Mouse (Mus musculus) small intestine, adult 2 months (tissue): ENCODE data around the gene Sdcbp2. TPM values are rescaled to one million over a fixed set of nuclear protein-coding genes. Genes with fewer than 3 reads are reported as not detected.

Experiments used
- H3K27ac ChIP-seq: fragments of 200-500 bp; 2 replicates; pipeline ENCODE4 v1.5.1; 2012; ENCODE audit warnings: low read depth, low read length, control low read depth, inconsistent platforms; ENCODE audit not compliant: insufficient read depth
- H3K27me3 ChIP-seq: fragments of 200-500 bp; 2 replicates; pipeline ENCODE4 v1.6.1; 2012; ENCODE audit warnings: mild to moderate bottlenecking, moderate library complexity, low read length, inconsistent platforms; ENCODE audit not compliant: control insufficient read depth, insufficient read depth
- H3K36me3 ChIP-seq: fragments of 200-500 bp; 2 replicates; pipeline ENCODE4 v1.6.1; 2012; ENCODE audit warnings: mild to moderate bottlenecking, low read length, control low read depth, inconsistent platforms; ENCODE audit not compliant: control insufficient read depth, insufficient read depth
- H3K4me1 ChIP-seq: fragments of 200-500 bp; 2 replicates; pipeline ENCODE4 v1.6.1; 2012; ENCODE audit warnings: low read length, inconsistent platforms, mixed read lengths; ENCODE audit not compliant: control insufficient read depth, insufficient read depth, insufficient read length
- H3K4me3 ChIP-seq: fragments of 200-500 bp; 2 replicates; pipeline ENCODE4 v1.5.1; 2012; ENCODE audit warnings: low read depth, mild to moderate bottlenecking, control low read depth, inconsistent platforms, low read length, moderate library complexity
- CTCF ChIP-seq: fragments of 200-500 bp; IDR thresholded peaks from 2 replicates; pipeline ENCODE4 v1.5.1; 2012; ENCODE audit warnings: low read depth, mild to moderate bottlenecking, control low read depth, inconsistent platforms, low read length, moderate library complexity, mixed read lengths; ENCODE audit not compliant: insufficient replicate concordance, insufficient read length; ENCODE audit errors: extremely low read depth
- POLR2A ChIP-seq: fragments of 200-500 bp; IDR thresholded peaks from 2 replicates; pipeline ENCODE4 v1.6.1; 2012; ENCODE audit warnings: low read depth, mild to moderate bottlenecking, control low read depth, inconsistent platforms, low read length, moderate library complexity
- WGBS: fragments of 180-500 bp; shearing (Covaris S2); methylation state at CpG from one replicate; pipeline ENCODE4 v1.1.7; 2018; 5-methylcytosine and 5-hydroxymethylcytosine counted together
- polyA plus RNA-seq: library from polyadenylated mRNA; depleted of rRNA; stranded (reverse); fragments of >200 nt; gene quantifications from 2 replicates; pipeline ENCODE4 v1.2.3, GENCODE M21; 2012; rRNA removed

The Sdcbp2 gene
- polyA plus RNA-seq, 1 experiment, result 228 TPM

DNA sequence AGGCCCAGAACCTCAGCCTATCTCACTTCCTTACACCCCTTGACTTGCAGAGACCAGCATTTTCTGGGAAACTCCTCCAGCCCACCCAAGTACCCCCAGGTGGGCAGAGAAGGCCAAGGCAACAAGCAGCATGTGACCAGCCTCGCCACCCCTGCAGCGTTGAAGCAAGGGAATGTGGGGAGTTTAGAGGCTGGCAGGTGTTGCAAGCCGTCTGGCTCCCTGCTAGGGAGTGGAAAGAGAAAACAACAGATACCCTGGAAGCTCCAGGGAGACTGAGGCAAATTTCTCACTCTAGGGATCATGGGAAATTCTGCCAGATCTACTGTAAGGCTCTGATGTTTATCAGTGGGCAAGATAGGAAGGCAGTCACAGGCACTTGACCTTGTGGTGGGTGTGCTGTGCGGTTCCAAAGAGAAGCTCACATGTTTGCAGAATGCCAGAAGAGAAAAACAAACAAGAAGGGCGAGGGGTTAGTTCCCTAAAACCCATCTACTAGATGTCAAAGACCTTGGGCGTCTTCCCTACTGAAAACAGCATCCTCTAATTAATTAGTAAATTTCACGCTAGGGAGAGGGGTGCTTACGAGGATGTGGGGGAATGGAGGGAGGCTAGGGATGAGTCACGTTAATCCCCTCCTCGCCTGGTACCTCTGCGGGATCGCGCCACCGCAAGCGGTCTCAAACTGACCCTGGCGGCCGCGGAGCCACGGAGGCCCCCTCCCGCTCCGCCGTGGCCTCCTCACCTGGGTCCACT is 59.2 kb downstream of the Sdcbp2 start:
- Histone ChIP-seq H3K4me1 (peaks cover 5% of the 10 kb centered on the region), H3K27ac (no peak overlapping the region), H3K27me3 (no peaks in the 10 kb centered on the region), H3K4me3 (peak overlapping the region; percentile 86), H3K36me3 (no peaks in the 10 kb centered on the region)
- WGBS, result 4% methylated on average over 22 of the region's 22 CpGs
- no peak for TF ChIP-seq POLR2A
- no peak for TF ChIP-seq CTCF

DNA sequence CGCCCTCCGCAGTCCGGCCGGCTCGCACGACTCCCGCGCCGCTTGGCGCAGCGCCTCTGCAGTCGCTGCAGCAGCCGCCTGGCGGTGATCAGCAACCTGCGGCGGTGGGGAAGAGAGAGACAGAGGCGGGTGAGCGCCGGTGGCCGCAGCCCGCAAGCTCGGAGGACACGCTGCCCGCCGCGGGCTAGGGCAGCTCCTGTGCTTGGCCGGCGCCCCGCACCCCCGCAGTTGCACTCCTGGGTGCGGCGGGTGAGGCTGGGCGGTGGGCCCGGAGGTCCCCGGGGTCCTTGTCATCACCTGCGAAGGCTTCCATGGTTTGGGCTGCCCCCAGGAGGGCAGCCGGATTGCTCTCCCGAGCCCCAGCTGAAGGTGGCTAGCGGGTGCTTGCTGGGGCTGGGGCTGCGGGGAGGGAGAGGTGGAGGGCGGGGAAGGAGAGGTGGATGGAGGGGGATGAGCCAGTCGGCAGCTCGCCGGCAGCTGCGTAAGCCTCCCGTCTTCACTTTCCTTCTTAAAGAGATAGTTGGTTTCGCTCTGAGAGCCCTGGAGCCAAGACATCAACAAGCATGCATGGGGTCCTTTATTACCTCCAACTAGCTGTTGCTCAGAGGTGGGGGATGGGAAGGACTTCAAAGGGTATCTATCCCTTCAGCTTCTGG is 59.9 kb downstream of the Sdcbp2 start, which contains the start of gene Snph:
Gene Snph (minus strand): TSS at position 435 of the 656 bp plus-strand sequence.
- TF ChIP-seq POLR2A (no peak), CTCF (peak; percentile 28; the same call in 1 of the 2 replicates)
- Histone ChIP-seq H3K36me3 (no peaks in the 10 kb centered on the region), H3K27ac (no peak within 1 kb of the TSS), H3K4me1 (peaks cover 5% of the 10 kb centered on the region), H3K27me3 (no peaks in the 10 kb centered on the region), H3K4me3 (peak within 1 kb of the TSS; percentile 86)
- WGBS, result 1% methylated on average over 47 of the region's 47 CpGs

DNA sequence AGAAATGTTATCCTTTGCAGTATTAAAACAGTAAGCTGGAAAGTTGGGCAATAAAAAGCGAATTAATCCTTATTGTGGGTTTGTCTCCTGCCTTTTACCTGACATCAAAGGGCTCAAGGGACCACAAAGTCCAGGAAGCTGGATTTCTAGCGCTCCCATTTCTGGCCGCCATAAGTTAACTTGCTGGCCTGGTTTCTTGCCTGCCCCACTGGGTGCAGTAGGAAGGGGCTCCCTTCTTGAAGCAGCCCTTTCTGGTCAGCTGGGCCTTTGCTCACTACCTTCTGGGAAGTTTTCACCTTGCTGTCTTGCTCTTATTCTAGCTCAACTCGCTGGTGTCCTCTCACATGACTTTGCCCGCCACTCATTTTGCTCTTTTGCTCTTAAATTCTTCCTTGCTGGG is 60.6 kb downstream of the Sdcbp2 start:
- no peak overlapping the region for H3K27ac ChIP-seq
- WGBS, result 81% methylated on average over 5 of the region's 5 CpGs
- H3K4me1 ChIP-seq, result peaks cover 5% of the 10 kb centered on the region
- TF ChIP-seq CTCF (no peak), POLR2A (no peak)
- H3K36me3 ChIP-seq, result no peaks in the 10 kb centered on the region
- H3K4me3 ChIP-seq, result no peak overlapping the region
- H3K27me3 ChIP-seq, result no peaks in the 10 kb centered on the region

- H3K27me3 ChIP-seq, result no peaks in the 10 kb centered on the region
- H3K27ac ChIP-seq, result no peak overlapping the region; the same call in 1 of the 2 replicates
- TF ChIP-seq POLR2A (no peak), CTCF (no peak)
- peaks cover 3% of the 10 kb centered on the region; the same call in 1 of the 2 replicates for H3K4me1 ChIP-seq
- H3K36me3 ChIP-seq, result no peaks in the 10 kb centered on the region
- no peak overlapping the region for H3K4me3 ChIP-seq
- WGBS, result 13% methylated on average over 2 of the region's 2 CpGs
Measured at GRCm38 (mm10) chr2:151634903-151635302, 62.5 kb downstream of the Sdcbp2 start.

DNA sequence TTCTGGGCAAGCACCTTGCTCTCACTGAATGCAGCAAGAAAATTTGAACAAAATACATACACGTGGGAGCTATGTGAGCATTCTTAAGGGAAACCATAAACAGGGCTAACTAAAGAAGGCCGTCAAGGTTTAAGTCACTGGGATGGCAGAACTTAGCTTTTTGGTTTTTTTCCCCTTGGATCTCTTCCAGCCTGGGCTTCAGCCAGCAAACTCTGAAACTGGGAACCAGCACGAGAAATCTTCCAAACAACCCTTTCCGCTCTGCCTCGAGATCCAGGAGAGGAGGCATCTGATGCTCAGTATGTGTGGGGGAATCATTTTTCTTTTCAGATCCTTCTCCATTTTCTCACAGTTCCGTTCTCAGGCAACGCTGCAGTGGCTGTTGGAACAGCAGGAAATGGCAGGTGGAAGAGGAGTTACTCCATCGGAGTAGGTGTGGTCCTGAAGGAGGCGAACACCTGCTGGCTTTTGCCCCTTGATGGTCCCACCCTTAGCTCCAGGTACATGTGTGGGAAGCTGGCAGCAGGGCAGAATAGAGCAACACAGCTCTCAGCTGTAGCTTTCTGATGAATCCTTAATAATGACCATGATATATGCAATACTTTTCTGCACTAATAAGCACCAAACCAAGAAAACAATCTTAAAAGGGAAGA is 63.1 kb downstream of the Sdcbp2 start:
- TF ChIP-seq POLR2A (no peak), CTCF (no peak)
- H3K27me3 ChIP-seq, result no peaks in the 10 kb centered on the region
- H3K4me3 ChIP-seq, result peak overlapping the region; percentile 63
- H3K4me1 ChIP-seq, result peaks cover 3% of the 10 kb centered on the region; the same call in 1 of the 2 replicates
- WGBS, result 23% methylated on average over 9 of the region's 9 CpGs
- H3K27ac ChIP-seq, result peak overlapping the region; percentile 94
- no peaks in the 10 kb centered on the region for H3K36me3 ChIP-seq

DNA sequence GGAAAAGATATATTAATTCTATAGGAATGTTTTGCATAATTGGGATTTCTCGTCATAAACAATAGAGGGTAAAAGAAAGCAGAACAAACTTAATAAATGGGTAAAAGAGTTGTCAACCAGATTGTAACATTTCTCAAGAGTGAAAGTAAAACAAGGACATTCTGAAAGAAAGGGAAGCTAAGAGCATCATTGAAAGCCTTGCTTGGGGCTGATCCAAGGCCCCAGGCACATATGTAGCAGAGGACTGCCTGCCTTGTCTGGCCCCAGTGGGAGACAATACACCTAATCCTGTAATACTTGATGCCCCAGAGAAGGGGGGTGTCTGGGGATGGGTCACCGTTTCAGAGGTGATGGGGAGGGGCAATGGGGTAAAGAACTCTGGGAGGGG is 63.6 kb downstream of the Sdcbp2 start:
- no peak overlapping the region for H3K27ac ChIP-seq
- H3K27me3 ChIP-seq, result no peaks in the 10 kb centered on the region
- H3K4me3 ChIP-seq, result no peak overlapping the region
- no peaks in the 10 kb centered on the region for H3K36me3 ChIP-seq
- peaks cover 3% of the 10 kb centered on the region; the same call in 1 of the 2 replicates for H3K4me1 ChIP-seq
- TF ChIP-seq POLR2A (no peak), CTCF (no peak)
- 63% methylated on average over 2 of the region's 2 CpGs for WGBS

Other genes with a start within 250 kb of the Sdcbp2 start
- not detected in 2 replicates for gene 4921509C19Rik, start 96.5 kb upstream of the Sdcbp2 start, polyA plus RNA-seq
- gene Nsfl1c, start 78.4 kb upstream of the Sdcbp2 start, polyA plus RNA-seq, result 14.4 and 31.1 TPM in 2 replicates
- 30.6 and 65.0 TPM in 2 replicates for gene Fkbp1a, start 30.1 kb upstream of the Sdcbp2 start, polyA plus RNA-seq
- gene Snph, start 60.0 kb downstream of the Sdcbp2 start, polyA plus RNA-seq, result 6.6 and 21.6 TPM in 2 replicates
- gene Rad21l, start 95.9 kb downstream of the Sdcbp2 start, polyA plus RNA-seq, result not detected in 2 replicates
- 0.08 and 0.32 TPM in 2 replicates for gene Tmem74b, start 129.4 kb downstream of the Sdcbp2 start, polyA plus RNA-seq
- 19.8 and 45.1 TPM in 2 replicates for gene Psmf1, start 171.6 kb downstream of the Sdcbp2 start, polyA plus RNA-seq